Mouse (Mus musculus) ES-E14 (cell line): ENCODE data around the gene E030018B13Rik.

ENCODE experiments used
- CHD2 ChIP-seq: IDR thresholded peaks from 2 replicates; pipeline ENCODE4 v1.6.1; 2014; ENCODE audit warnings: mild to moderate bottlenecking, low read depth, low read length, inconsistent platforms
- MAFK ChIP-seq: IDR thresholded peaks from 2 replicates; pipeline ENCODE4 v1.6.1; 2014; ENCODE audit warnings: mild to moderate bottlenecking, low read depth, low read length, inconsistent platforms; ENCODE audit not compliant: insufficient read depth
- ZNF384 ChIP-seq: IDR thresholded peaks from 2 replicates; pipeline ENCODE4 v1.6.1; 2012; ENCODE audit warnings: low read depth, low read length, inconsistent platforms

DNA sequence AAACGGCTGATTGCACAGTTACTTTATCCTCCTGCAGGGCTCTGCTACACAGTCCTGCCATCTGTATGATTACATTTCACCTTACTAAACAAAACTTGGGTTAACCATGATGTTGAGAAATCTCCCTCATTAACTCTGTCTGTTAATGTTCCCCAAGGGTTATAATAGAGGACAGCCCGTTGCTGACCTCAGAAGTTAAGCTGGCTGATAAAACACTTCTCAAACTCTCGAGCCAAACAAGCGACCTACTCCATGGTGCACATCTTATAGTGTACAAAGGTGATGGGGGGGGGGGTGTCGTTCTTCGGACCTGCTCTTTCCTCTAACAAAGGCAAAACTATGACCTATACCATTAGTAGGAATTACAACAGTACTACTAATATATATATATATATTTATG is 45.0 kb upstream of the E030018B13Rik start:
- TF ChIP-seq ZNF384, result no peak
- no peak for TF ChIP-seq MAFK
- no peak for TF ChIP-seq CHD2
